Mouse (Mus musculus): ENCODE measurements around the gene Dcbld1. TPM values are rescaled to one million over a fixed set of nuclear protein-coding genes. Genes with fewer than 3 reads are reported as not detected.
A peak's percentile ranks its signal among the peaks of the same experiment; 100 is the strongest.
"Not testable (repeated sequence)": the region's sequence is repeated elsewhere in the genome, so short reads cannot be mapped to it uniquely, and the experiment has no call there.

Gene Dcbld1
- polyA plus RNA-seq, 1 experiment = 13.3 TPM

DNA sequence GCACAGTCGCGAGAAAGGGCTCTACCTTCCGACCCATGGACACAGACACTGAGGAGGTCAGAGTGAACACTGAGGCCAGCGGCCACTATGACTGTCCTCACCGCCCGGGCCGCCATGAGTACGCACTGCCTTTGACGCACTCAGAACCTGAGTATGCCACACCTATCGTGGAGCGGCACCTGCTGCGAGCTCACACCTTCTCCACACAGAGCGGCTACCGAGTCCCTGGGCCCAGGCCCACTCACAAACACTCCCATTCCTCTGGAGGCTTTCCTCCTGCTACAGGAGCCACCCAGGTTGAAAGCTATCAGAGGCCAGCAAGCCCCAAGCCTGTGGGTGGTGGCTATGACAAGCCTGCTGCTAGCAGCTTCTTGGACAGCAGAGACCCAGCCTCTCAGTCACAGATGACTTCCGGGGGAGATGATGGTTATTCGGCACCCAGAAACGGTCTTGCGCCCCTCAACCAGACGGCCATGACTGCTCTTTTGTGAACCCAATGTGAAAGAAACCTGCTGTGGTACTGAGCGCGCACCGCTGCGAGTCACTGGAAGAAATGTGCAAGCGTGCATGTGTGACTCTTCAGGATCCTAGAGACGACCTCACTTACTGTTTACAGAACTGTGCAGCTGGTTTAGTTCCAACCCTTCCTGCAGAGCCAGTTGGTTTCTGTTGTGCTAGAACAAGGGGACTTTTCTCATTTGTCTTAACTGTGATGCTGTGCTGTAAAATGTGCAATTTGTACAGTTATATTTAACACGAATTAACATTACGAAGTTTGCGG lies 86.3 kb downstream of the Dcbld1 start:
- TF ChIP-seq CTCF (IDR thresholded peaks at IDR 0.05; ENCODE audit: borderline replicate concordance, extremely low read depth, insufficient read depth, insufficient read length) = no peak
- TF ChIP-seq POLR2A (IDR thresholded peaks at IDR 0.05; ENCODE audit: borderline replicate concordance, extremely low read depth, insufficient read depth, insufficient read length, poor library complexity, severe bottlenecking) = no peak
- DNase-seq (ENCODE audit: low read depth) = no peak

DNA sequence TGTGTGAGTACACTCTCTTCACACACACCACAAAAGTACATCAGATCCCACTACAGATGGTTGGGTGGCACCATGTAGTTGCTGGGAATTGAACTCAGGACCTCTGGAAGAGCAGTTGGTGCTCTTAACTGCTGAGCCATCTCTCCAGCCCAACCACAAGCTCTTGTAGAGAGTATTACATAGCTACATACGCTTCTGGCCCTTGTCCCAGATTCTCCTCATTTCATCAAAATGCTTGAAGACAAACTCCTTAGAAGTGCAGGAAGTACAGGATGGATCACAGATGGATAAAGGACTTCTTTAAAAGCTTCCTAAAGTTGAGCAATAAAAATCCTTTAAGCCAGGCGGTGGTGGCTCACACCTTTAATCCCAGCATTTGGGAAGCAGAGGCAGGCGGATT lies 88.5 kb downstream of the Dcbld1 start:
- DNase-seq (ENCODE audit: low read depth) = no peak
- no peak for TF ChIP-seq POLR2A (IDR thresholded peaks at IDR 0.05; ENCODE audit: borderline replicate concordance, extremely low read depth, insufficient read depth, insufficient read length, poor library complexity, severe bottlenecking)
- TF ChIP-seq CTCF (IDR thresholded peaks at IDR 0.05; ENCODE audit: borderline replicate concordance, extremely low read depth, insufficient read depth, insufficient read length) = no peak

DNA sequence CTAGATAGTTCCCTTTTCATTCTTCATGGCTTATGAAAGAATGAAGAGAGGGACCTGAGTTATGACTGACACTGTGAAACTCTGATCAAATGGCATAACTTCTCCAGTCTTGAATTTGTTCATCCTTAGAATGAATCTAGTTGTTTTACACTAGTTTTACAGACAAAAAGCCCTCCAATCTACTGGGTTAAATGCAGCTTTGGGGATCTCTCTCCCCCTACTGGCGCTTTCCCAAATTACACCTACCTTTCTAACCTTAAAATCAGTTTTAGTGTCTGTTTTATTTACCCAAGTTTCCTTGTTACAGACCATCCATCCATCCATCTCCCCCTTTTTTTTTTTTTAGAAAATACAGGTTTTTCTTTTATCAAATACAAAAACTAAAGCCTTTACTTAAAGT lies 97.6 kb downstream of the Dcbld1 start:
- no peak for TF ChIP-seq POLR2A (IDR thresholded peaks at IDR 0.05; ENCODE audit: borderline replicate concordance, extremely low read depth, insufficient read depth, insufficient read length, poor library complexity, severe bottlenecking)
- peak; percentile 43; the same call in 1 of the 2 replicates for TF ChIP-seq CTCF (IDR thresholded peaks at IDR 0.05; ENCODE audit: borderline replicate concordance, extremely low read depth, insufficient read depth, insufficient read length)

DNA sequence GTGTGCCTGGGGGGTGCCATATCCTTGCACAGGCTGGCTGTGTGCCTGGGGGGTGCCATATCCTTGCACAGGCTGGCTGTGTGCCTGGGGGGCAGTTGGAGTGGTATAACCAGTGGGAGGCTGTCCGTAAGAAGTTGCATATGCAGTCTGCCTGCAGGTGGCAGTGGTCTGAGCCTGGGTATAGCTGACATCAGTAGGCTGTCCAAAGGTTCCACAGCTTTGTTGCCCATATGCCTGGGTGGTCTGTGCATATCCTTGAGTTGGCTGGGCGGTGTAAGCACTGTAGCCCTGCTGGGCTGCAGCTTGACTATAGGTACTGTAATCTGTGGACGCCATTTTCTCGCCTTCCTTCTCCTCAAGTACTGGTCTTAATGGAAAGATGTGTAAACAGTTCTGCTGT lies 109.9 kb downstream of the Dcbld1 start:
- not testable (repeated sequence) for DNase-seq (ENCODE audit: low read depth)

More for the DNA sequence above, 97.6 kb downstream of the Dcbld1 start:
- peak; percentile 65 for DNase-seq (ENCODE audit: low read depth)

DNA sequence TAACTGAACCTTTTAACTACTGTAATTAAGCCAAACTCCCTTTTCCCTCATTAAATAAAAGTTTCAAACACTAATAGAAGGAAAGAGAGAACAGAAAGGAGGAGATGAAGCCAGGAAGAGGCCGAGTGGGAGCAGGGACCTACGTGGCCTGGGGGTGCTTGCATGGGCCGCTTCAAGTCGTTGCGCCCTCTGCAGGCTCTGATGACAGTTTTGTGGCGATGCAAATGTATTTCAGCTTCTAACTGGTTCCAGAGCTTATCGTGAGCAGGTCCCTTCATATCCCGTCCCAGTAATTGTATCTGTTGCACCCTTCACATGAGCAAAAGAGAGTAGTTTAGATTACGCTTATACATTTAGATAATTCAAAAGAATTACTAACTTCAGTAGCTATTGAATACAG lies 119.8 kb downstream of the Dcbld1 start:
- peak; percentile 22; the same call in 1 of the 2 replicates for TF ChIP-seq CTCF (IDR thresholded peaks at IDR 0.05; ENCODE audit: borderline replicate concordance, extremely low read depth, insufficient read depth, insufficient read length)
- no peak for TF ChIP-seq POLR2A (IDR thresholded peaks at IDR 0.05; ENCODE audit: borderline replicate concordance, extremely low read depth, insufficient read depth, insufficient read length, poor library complexity, severe bottlenecking)
- DNase-seq (ENCODE audit: low read depth) = peak; percentile 29

DNA sequence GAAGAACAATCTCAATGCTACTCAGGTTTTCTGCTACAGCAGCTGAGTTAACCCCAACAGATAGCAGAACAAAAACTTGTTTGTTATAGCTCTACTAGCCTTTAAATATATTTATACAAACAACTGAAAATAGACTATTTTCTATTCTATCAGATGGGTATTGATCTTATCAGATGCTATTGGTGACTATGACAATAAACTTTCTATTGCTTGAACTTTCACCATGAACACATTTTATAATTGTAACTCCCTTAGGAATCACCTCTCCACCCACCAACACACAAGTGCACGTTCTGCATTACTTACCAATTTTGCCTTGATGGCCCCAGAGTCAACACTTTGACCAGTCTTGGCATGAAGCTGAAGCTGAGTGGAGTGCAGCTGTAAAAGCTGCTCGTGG lies 125.0 kb downstream of the Dcbld1 start, which contains the start of gene Gm26741:
Gene Gm26741, plus strand, starts transcription at position 301 of the 400 bp plus-strand sequence.
- DNase-seq (ENCODE audit: low read depth) = no peak
- TF ChIP-seq CTCF (IDR thresholded peaks at IDR 0.05; ENCODE audit: borderline replicate concordance, extremely low read depth, insufficient read depth, insufficient read length) (no peak), POLR2A (IDR thresholded peaks at IDR 0.05; ENCODE audit: borderline replicate concordance, extremely low read depth, insufficient read depth, insufficient read length, poor library complexity, severe bottlenecking) (no peak)

DNA sequence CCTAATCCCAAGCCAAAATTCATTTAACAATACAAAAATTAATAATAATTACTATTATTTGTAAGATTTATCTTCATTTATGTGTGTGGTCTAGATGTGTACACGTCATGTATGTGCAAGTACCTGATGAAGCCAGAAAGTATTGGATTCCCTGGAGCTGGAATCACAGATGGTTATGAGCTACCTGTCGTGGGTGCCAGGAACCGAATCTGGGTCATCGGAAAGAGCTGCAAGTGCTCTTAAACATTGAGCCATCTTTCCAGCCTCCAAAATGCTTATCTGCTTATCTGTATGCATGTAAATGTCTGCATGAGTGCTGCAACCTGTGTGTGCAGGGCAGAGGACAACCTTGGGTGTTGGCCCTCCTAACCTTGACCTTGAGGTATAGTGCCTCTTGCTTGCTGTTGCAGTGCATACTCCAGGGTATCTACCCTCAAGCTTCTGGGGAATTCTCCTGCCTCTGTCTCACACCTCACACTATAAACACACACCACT lies 126.9 kb downstream of the Dcbld1 start:
- DNase-seq (ENCODE audit: low read depth) = no peak
- TF ChIP-seq CTCF (IDR thresholded peaks at IDR 0.05; ENCODE audit: borderline replicate concordance, extremely low read depth, insufficient read depth, insufficient read length) (no peak), POLR2A (IDR thresholded peaks at IDR 0.05; ENCODE audit: borderline replicate concordance, extremely low read depth, insufficient read depth, insufficient read length, poor library complexity, severe bottlenecking) (no peak)

DNA sequence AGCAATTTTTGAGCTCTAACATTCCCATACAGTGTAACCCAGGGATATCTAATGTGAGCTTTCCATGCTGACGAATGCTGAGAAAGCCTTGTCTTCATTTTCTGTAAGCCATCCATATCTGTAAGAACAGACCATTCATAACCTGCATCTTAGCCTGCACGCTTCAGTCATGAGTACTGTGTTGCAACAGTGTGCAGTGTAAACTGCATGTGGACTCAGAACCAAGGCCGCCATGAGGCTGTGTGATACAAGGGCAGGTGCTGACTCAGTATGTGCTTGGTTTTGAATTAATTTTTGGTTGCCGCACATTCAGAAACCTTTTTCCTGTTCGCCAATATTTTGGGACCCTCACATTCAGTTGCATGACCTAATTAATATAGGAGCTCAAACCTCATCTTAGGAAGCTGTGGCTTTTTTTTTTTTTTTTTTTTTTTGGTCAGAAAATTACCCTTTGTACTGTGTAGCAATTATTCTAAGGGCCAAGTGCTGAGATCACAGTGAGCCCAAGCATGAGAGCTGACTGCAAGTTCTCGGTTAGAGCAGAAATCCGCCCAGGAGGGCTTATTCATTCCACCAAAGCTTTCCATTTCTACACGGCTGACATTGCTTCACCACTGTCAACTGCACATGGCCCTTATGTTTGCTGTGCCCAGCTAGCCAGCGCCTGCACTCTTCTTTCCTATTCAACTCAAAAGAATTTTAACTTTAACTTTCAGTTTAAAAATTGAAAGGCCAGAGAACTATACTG lies 127.6 kb downstream of the Dcbld1 start:
- TF ChIP-seq CTCF (IDR thresholded peaks at IDR 0.05; ENCODE audit: borderline replicate concordance, extremely low read depth, insufficient read depth, insufficient read length) (no peak), POLR2A (IDR thresholded peaks at IDR 0.05; ENCODE audit: borderline replicate concordance, extremely low read depth, insufficient read depth, insufficient read length, poor library complexity, severe bottlenecking) (no peak)

DNA sequence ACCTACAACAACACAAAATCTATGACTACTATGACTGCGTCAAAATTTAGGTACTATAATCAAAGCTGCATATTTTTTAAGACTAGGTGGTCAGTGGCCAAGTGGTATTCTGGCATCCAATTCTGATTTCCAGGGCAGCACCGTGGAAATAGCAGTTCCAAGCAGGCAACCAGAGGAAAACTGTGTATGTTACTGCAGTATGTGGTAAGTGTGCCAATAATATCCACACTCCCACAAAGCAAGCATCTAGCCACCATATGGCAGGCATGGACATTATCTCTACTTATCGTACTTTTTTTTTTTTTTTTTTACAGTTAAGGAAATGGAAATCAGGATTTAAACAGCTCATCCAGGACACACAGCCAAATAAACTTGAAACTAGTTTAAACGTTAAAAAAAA lies 135.0 kb downstream of the Dcbld1 start:
- DNase-seq (ENCODE audit: low read depth) = peak; percentile 5
- TF ChIP-seq POLR2A (IDR thresholded peaks at IDR 0.05; ENCODE audit: borderline replicate concordance, extremely low read depth, insufficient read depth, insufficient read length, poor library complexity, severe bottlenecking) = no peak
- no peak for TF ChIP-seq CTCF (IDR thresholded peaks at IDR 0.05; ENCODE audit: borderline replicate concordance, extremely low read depth, insufficient read depth, insufficient read length)

More for the DNA sequence above, 127.6 kb downstream of the Dcbld1 start:
- no peak for DNase-seq (ENCODE audit: low read depth)

Other genes with a start within 250 kb of the Dcbld1 start
- gene Vgll2, start 211.1 kb upstream of the Dcbld1 start, polyA plus RNA-seq (2012; rRNA removed) = 1.8 and 4.6 TPM in 2 replicates
- not detected in 2 replicates for gene Ros1, start 38.4 kb upstream of the Dcbld1 start, polyA plus RNA-seq (2012; rRNA removed)
- gene Gm26741, start 125.1 kb downstream of the Dcbld1 start, polyA plus RNA-seq (2012; rRNA removed) = not detected in 2 replicates
- gene Gopc, start 148.5 kb downstream of the Dcbld1 start, polyA plus RNA-seq (2012; rRNA removed) = 10.3 and 19.4 TPM in 2 replicates
- 0.05 TPM in 1 of 2 replicates, not detected in the other for gene Nepn, start 155.4 kb downstream of the Dcbld1 start, polyA plus RNA-seq (2012; rRNA removed)
- 21.1 and 27.7 TPM in 2 replicates for gene Nus1, start 183.9 kb downstream of the Dcbld1 start, polyA plus RNA-seq (2012; rRNA removed)

Measured in brain, embryonic 14.5 days (tissue).